Mouse (Mus musculus) lung, embryonic 14.5 days (tissue): ENCODE measurements at regions not wholly inside any gene's neighbourhood (a gene's known extent, or its start where the extent isn't known, plus 50 kb on each side); places are given as distances from the start of the nearest gene placed in this dataset.

Source experiments
- ATAC-seq: fragments of 200-750 bp; cut with Nextera tagmentation; 2 replicates; pipeline ENCODE4 v1.8.0; 2017; ENCODE audit warnings: mild to moderate bottlenecking, moderate TSS enrichment, moderate library complexity; ENCODE audit not compliant: insufficient read depth
- DNase-seq: peaks from one replicate; pipeline ENCODE4 v3.0.0-alpha.2; 2015
- H3K27ac ChIP-seq: fragments of 300-500 bp; sonication (generic); 2 replicates; pipeline ENCODE4 v1.5.1; 2014; ENCODE audit warnings: low read depth, mild to moderate bottlenecking, moderate library complexity
- H3K27me3 ChIP-seq: fragments of 300-500 bp; sonication (generic); 2 replicates; pipeline ENCODE4 v1.6.1; 2014; ENCODE audit warnings: low read length, control low read depth; ENCODE audit not compliant: insufficient read depth
- H3K36me3 ChIP-seq: fragments of 300-500 bp; sonication (generic); 2 replicates; pipeline ENCODE4 v1.6.1; 2014; ENCODE audit warnings: control low read depth; ENCODE audit not compliant: insufficient read depth
- H3K4me1 ChIP-seq: fragments of 300-500 bp; sonication (generic); 2 replicates; pipeline ENCODE4 v1.6.1; 2014; ENCODE audit warnings: antibody characterized with exemption, control low read depth; ENCODE audit not compliant: insufficient read depth
- H3K4me2 ChIP-seq: fragments of 300-500 bp; sonication (generic); 2 replicates; pipeline ENCODE4 v1.6.1; 2014; ENCODE audit warnings: mild to moderate bottlenecking
- H3K4me3 ChIP-seq: fragments of 300-500 bp; sonication (generic); 2 replicates; pipeline ENCODE4 v1.5.1; 2014; ENCODE audit warnings: low read depth, low read length
- H3K9ac ChIP-seq: fragments of 300-500 bp; sonication (generic); 2 replicates; pipeline ENCODE4 v1.6.1; 2014
- H3K9me3 ChIP-seq: fragments of 300-500 bp; sonication (generic); 2 replicates; pipeline ENCODE4 v1.6.1; 2016; ENCODE audit warnings: low read depth, low read length, control low read depth
- CTCF ChIP-seq: IDR thresholded peaks from 2 replicates; pipeline ENCODE4 v1.5.1; 2016; ENCODE audit warnings: antibody characterized with exemption, low read depth
- WGBS: fragments of 180-500 bp; shearing (Covaris S2); extraction: QIAGEN DNeasy Blood & Tissue Kit; methylation state at CpG from one replicate; pipeline ENCODE4 v1.1.7; 2014; 5-methylcytosine and 5-hydroxymethylcytosine counted together

- no peak for ATAC-seq
- Histone ChIP-seq H3K4me1 (no peaks in the 10 kb centered on the region), H3K9ac (no peak overlapping the region), H3K27me3 (no peaks in the 10 kb centered on the region), H3K36me3 (no peaks in the 10 kb centered on the region), H3K9me3 (no peaks in the 10 kb centered on the region), H3K27ac (no peak overlapping the region), H3K4me3 (no peak overlapping the region), H3K4me2 (no peak overlapping the region)
- WGBS, result 53% methylated on average over 7 of the region's 7 CpGs
- TF ChIP-seq CTCF, result no peak
- no peak for DNase-seq
These were observed 621.9 kb upstream of the Gm19410 start for GRCm38 (mm10) chr8:35143684-35144083.

- H3K36me3 ChIP-seq, result no peaks in the 10 kb centered on the region
- DNase-seq (peak; percentile 28), ATAC-seq (no peak)
- H3K4me2 ChIP-seq, result no peak overlapping the region
- TF ChIP-seq CTCF, result no peak
- no peaks in the 10 kb centered on the region for H3K9me3 ChIP-seq
- WGBS, result 15% methylated on average over 4 of the region's 4 CpGs
- H3K9ac ChIP-seq, result no peak overlapping the region
- no peaks in the 10 kb centered on the region for H3K4me1 ChIP-seq
- no peaks in the 10 kb centered on the region for H3K27me3 ChIP-seq
- H3K27ac ChIP-seq, result no peak overlapping the region
- no peak overlapping the region for H3K4me3 ChIP-seq
These were observed 621.2 kb upstream of the Gm19410 start for GRCm38 (mm10) chr8:35144401-35144800.

GRCm38 (mm10) chr8:35147481-35147880 is 618.1 kb upstream of the Gm19410 start:
- no peak overlapping the region for H3K4me2 ChIP-seq
- ATAC-seq (no peak), DNase-seq (no peak)
- H3K27me3 ChIP-seq, result no peaks in the 10 kb centered on the region
- 87% methylated on average over 8 of the region's 8 CpGs for WGBS
- H3K9me3 ChIP-seq, result no peaks in the 10 kb centered on the region
- no peak overlapping the region for H3K27ac ChIP-seq
- no peaks in the 10 kb centered on the region for H3K4me1 ChIP-seq
- TF ChIP-seq CTCF, result no peak
- H3K9ac ChIP-seq, result no peak overlapping the region
- no peaks in the 10 kb centered on the region for H3K36me3 ChIP-seq
- no peak overlapping the region for H3K4me3 ChIP-seq

- Histone ChIP-seq H3K4me1 (no peaks in the 10 kb centered on the region), H3K27me3 (no peaks in the 10 kb centered on the region), H3K9ac (no peak overlapping the region), H3K9me3 (no peaks in the 10 kb centered on the region), H3K27ac (no peak overlapping the region), H3K36me3 (no peaks in the 10 kb centered on the region), H3K4me2 (no peak overlapping the region), H3K4me3 (no peak overlapping the region)
- WGBS, result 89% methylated on average over 8 of the region's 8 CpGs
- no peak for ATAC-seq
- no peak for TF ChIP-seq CTCF
- DNase-seq, result no peak
These were observed 617.6 kb upstream of the Gm19410 start for GRCm38 (mm10) chr8:35147967-35148366.

- H3K4me2 ChIP-seq, result no peak overlapping the region
- H3K4me1 ChIP-seq, result no peaks in the 10 kb centered on the region
- ATAC-seq, result no peak
- H3K4me3 ChIP-seq, result no peak overlapping the region
- H3K36me3 ChIP-seq, result no peaks in the 10 kb centered on the region
- H3K27ac ChIP-seq, result no peak overlapping the region
- H3K9ac ChIP-seq, result no peak overlapping the region
- H3K27me3 ChIP-seq, result no peaks in the 10 kb centered on the region
- H3K9me3 ChIP-seq, result no peaks in the 10 kb centered on the region
- TF ChIP-seq CTCF, result no peak
- no peak for DNase-seq
- 44% methylated on average over 8 of the region's 8 CpGs for WGBS
These were observed 613.0 kb upstream of the Gm19410 start for GRCm38 (mm10) chr8:35152585-35152984.

- Histone ChIP-seq H3K9me3 (no peaks in the 10 kb centered on the region), H3K27ac (no peak overlapping the region), H3K4me2 (no peak overlapping the region), H3K27me3 (no peaks in the 10 kb centered on the region), H3K9ac (no peak overlapping the region), H3K4me1 (no peaks in the 10 kb centered on the region), H3K4me3 (no peak overlapping the region), H3K36me3 (no peaks in the 10 kb centered on the region)
- no peak for TF ChIP-seq CTCF
- no peak for ATAC-seq
- DNase-seq, result no peak
- 34% methylated on average over 5 of the region's 5 CpGs for WGBS
These were observed 609.3 kb upstream of the Gm19410 start for GRCm38 (mm10) chr8:35156272-35156671.

- Histone ChIP-seq H3K4me1 (no peaks in the 10 kb centered on the region), H3K9me3 (no peaks in the 10 kb centered on the region), H3K4me3 (no peak overlapping the region), H3K36me3 (no peaks in the 10 kb centered on the region), H3K4me2 (no peak overlapping the region), H3K9ac (no peak overlapping the region), H3K27me3 (no peaks in the 10 kb centered on the region), H3K27ac (no peak overlapping the region)
- DNase-seq (no peak), ATAC-seq (no peak)
- 70% methylated on average over 6 of the region's 6 CpGs for WGBS
- no peak for TF ChIP-seq CTCF
These were observed 607.9 kb upstream of the Gm19410 start for GRCm38 (mm10) chr8:35157711-35158110.

- 23% methylated on average over 12 of the region's 12 CpGs for WGBS
- no peak for ATAC-seq
- Histone ChIP-seq H3K4me1 (no peaks in the 10 kb centered on the region), H3K27me3 (no peaks in the 10 kb centered on the region), H3K4me3 (no peak overlapping the region), H3K36me3 (no peaks in the 10 kb centered on the region), H3K9ac (no peak overlapping the region), H3K4me2 (peak overlapping the region; percentile 21; the same call in 1 of the 2 replicates), H3K27ac (no peak overlapping the region), H3K9me3 (no peaks in the 10 kb centered on the region)
- peak; percentile 95 for TF ChIP-seq CTCF
- DNase-seq, result peak; percentile 87
These were observed 606.3 kb upstream of the Gm19410 start for GRCm38 (mm10) chr8:35159329-35159728.
